Mouse (Mus musculus) heart, postnatal 0 days (tissue): ENCODE data around the gene Abtb1.

Experiments
- CTCF ChIP-seq: IDR thresholded peaks from 2 replicates; pipeline ENCODE4 v1.5.1; 2016; ENCODE audit warnings: antibody characterized with exemption, control low read depth, low read depth
- EP300 ChIP-seq: IDR thresholded peaks from 2 replicates; pipeline ENCODE4 v1.6.1; 2016; ENCODE audit warnings: antibody characterized with exemption, low read depth

- TF ChIP-seq EP300: no peak
- no peak for TF ChIP-seq CTCF
Observed at GRCm38 (mm10) chr6:88843781-88844725, 2.3 kb upstream of the Abtb1 start.
